Mouse (Mus musculus) adipocyte (in vitro differentiated cells): ENCODE results near the gene R3hdm4.

Experiments used
- DNase-seq: peaks from one replicate; pipeline ENCODE4 v3.0.0-alpha.2; 2016; ENCODE audit warnings: low spot score

Gene R3hdm4

GRCm38 (mm10) chr10:79865801-79866295 lies 55.2 kb downstream of the R3hdm4 start:
- DNase-seq = peak; percentile 45

DNA sequence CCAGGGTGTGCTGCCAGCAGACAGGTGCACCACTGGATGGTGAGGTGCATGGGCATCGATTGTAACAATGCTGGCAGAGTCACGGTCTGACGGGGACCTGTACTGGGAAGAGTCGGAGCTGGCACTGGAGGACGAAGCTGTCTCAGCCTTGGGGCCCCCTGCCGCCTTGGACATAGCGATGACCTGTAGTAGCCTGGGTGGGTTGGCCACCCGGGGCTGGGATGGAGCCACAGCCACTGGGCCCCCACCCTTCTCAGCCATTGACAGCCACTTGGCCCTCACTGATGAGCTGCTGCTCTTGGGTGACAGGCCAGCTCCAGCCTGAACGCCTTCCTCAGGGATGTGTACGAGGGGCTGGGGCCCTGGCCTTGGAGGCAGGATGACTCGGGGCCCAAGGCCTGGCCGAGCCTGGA lies 55.8 kb downstream of the R3hdm4 start:
- no peak for DNase-seq

GRCm38 (mm10) chr10:79864351-79865188 lies 56.4 kb downstream of the R3hdm4 start:
- DNase-seq = peak; percentile 46

DNA sequence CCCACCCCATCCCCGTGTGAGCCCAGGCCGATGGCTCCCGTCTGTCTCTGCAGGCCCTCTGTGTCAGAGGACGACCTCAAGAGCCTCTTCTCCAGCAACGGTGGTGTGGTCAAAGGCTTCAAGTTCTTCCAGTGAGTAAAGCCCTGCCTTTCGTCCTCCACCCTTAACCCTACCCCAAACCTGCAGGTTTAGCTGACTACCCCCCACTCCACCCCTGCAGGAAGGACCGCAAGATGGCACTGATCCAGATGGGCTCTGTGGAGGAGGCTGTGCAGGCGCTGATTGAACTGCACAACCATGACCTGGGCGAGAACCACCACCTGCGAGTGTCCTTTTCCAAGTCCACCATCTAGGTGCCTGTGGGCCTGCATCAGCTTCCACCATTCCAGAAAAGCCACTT lies 58.1 kb downstream of the R3hdm4 start:
- no peak for DNase-seq

GRCm38 (mm10) chr10:79862049-79862788 lies 58.8 kb downstream of the R3hdm4 start:
- no peak for DNase-seq

- DNase-seq = no peak
Observed at GRCm38 (mm10) chr10:79861230-79862048, 59.6 kb downstream of the R3hdm4 start.

GRCm38 (mm10) chr10:79860079-79860911 lies 60.7 kb downstream of the R3hdm4 start:
- DNase-seq = no peak
